Mouse (Mus musculus): Measurements from ENCODE around the gene Ppl. TPM values are rescaled to one million over a fixed set of nuclear protein-coding genes. Genes with fewer than 3 reads are reported as not detected.

Gene Ppl
- polyA plus RNA-seq, 1 experiment = 1.3 TPM

GRCm38 (mm10) chr16:5113002-5113550 is 19.1 kb downstream of the Ppl start:
- Histone ChIP-seq H3K4me1 (replicated peaks; ENCODE audit: control insufficient read depth, insufficient read depth, low read length) (no peaks in the 10 kb centered on the region), H3K4me3 (ENCODE audit: control insufficient read depth, insufficient read depth, low read length) (no peak overlapping the region), H3K27ac (ENCODE audit: control insufficient read depth, insufficient read depth, low read length) (no peak overlapping the region), H3K36me3 (ENCODE audit: control insufficient read depth, insufficient read depth, low read length) (no peaks in the 10 kb centered on the region), H3K27me3 (ENCODE audit: control insufficient read depth, insufficient read depth, low read length) (no peaks in the 10 kb centered on the region)
- no peak for TF ChIP-seq POLR2A (IDR thresholded peaks at IDR 0.05; ENCODE audit: control insufficient read depth, extremely low read depth, insufficient read depth, low read length, poor library complexity)
- TF ChIP-seq CTCF (IDR thresholded peaks at IDR 0.05; ENCODE audit: borderline replicate concordance, control insufficient read depth, extremely low read depth, insufficient read depth, low read length, poor library complexity) = no peak
- WGBS = 76% methylated on average over 4 of the region's 4 CpGs
- no peak for DNase-seq

GRCm38 (mm10) chr16:5111021-5111420 is 21.2 kb downstream of the Ppl start:
- DNase-seq = no peak
- no peaks in the 10 kb centered on the region for H3K36me3 ChIP-seq (ENCODE audit: control insufficient read depth, insufficient read depth, low read length)
- TF ChIP-seq POLR2A (IDR thresholded peaks at IDR 0.05; ENCODE audit: control insufficient read depth, extremely low read depth, insufficient read depth, low read length, poor library complexity) = no peak
- no peak for TF ChIP-seq CTCF (IDR thresholded peaks at IDR 0.05; ENCODE audit: borderline replicate concordance, control insufficient read depth, extremely low read depth, insufficient read depth, low read length, poor library complexity)
- 91% methylated on average over 3 of the region's 3 CpGs for WGBS
- H3K4me1 ChIP-seq (replicated peaks; ENCODE audit: control insufficient read depth, insufficient read depth, low read length) = no peaks in the 10 kb centered on the region
- no peak overlapping the region for H3K4me3 ChIP-seq (ENCODE audit: control insufficient read depth, insufficient read depth, low read length)
- no peaks in the 10 kb centered on the region for H3K27me3 ChIP-seq (ENCODE audit: control insufficient read depth, insufficient read depth, low read length)
- H3K27ac ChIP-seq (ENCODE audit: control insufficient read depth, insufficient read depth, low read length) = no peak overlapping the region

- H3K27me3 ChIP-seq (ENCODE audit: control insufficient read depth, insufficient read depth, low read length) = no peaks in the 10 kb centered on the region
- H3K36me3 ChIP-seq (ENCODE audit: control insufficient read depth, insufficient read depth, low read length) = no peaks in the 10 kb centered on the region
- H3K4me3 ChIP-seq (ENCODE audit: control insufficient read depth, insufficient read depth, low read length) = no peak overlapping the region
- 92% methylated on average over 7 of the region's 7 CpGs for WGBS
- TF ChIP-seq CTCF (IDR thresholded peaks at IDR 0.05; ENCODE audit: borderline replicate concordance, control insufficient read depth, extremely low read depth, insufficient read depth, low read length, poor library complexity) (no peak), POLR2A (IDR thresholded peaks at IDR 0.05; ENCODE audit: control insufficient read depth, extremely low read depth, insufficient read depth, low read length, poor library complexity) (no peak)
- H3K4me1 ChIP-seq (replicated peaks; ENCODE audit: control insufficient read depth, insufficient read depth, low read length) = no peaks in the 10 kb centered on the region
- no peak for DNase-seq
- no peak overlapping the region for H3K27ac ChIP-seq (ENCODE audit: control insufficient read depth, insufficient read depth, low read length)
Measured at GRCm38 (mm10) chr16:5109877-5110276, 22.3 kb downstream of the Ppl start.

- Histone ChIP-seq H3K4me3 (ENCODE audit: control insufficient read depth, insufficient read depth, low read length) (no peak overlapping the region), H3K27me3 (ENCODE audit: control insufficient read depth, insufficient read depth, low read length) (no peaks in the 10 kb centered on the region), H3K36me3 (ENCODE audit: control insufficient read depth, insufficient read depth, low read length) (no peaks in the 10 kb centered on the region), H3K27ac (ENCODE audit: control insufficient read depth, insufficient read depth, low read length) (no peak overlapping the region), H3K4me1 (replicated peaks; ENCODE audit: control insufficient read depth, insufficient read depth, low read length) (no peaks in the 10 kb centered on the region)
- WGBS = 83% methylated on average over 6 of the region's 6 CpGs
- TF ChIP-seq POLR2A (IDR thresholded peaks at IDR 0.05; ENCODE audit: control insufficient read depth, extremely low read depth, insufficient read depth, low read length, poor library complexity) (no peak), CTCF (IDR thresholded peaks at IDR 0.05; ENCODE audit: borderline replicate concordance, control insufficient read depth, extremely low read depth, insufficient read depth, low read length, poor library complexity) (no peak)
- DNase-seq = no peak
Measured at GRCm38 (mm10) chr16:5101000-5101399, 31.2 kb downstream of the Ppl start.

- H3K4me3 ChIP-seq (ENCODE audit: control insufficient read depth, insufficient read depth, low read length) = no peak overlapping the region
- TF ChIP-seq POLR2A (IDR thresholded peaks at IDR 0.05; ENCODE audit: control insufficient read depth, extremely low read depth, insufficient read depth, low read length, poor library complexity) (no peak), CTCF (IDR thresholded peaks at IDR 0.05; ENCODE audit: borderline replicate concordance, control insufficient read depth, extremely low read depth, insufficient read depth, low read length, poor library complexity) (no peak)
- no peaks in the 10 kb centered on the region for H3K36me3 ChIP-seq (ENCODE audit: control insufficient read depth, insufficient read depth, low read length)
- H3K27me3 ChIP-seq (ENCODE audit: control insufficient read depth, insufficient read depth, low read length) = no peaks in the 10 kb centered on the region
- WGBS = 92% methylated on average over 8 of the region's 8 CpGs
- DNase-seq = no peak
- no peak overlapping the region for H3K27ac ChIP-seq (ENCODE audit: control insufficient read depth, insufficient read depth, low read length)
- no peaks in the 10 kb centered on the region for H3K4me1 ChIP-seq (replicated peaks; ENCODE audit: control insufficient read depth, insufficient read depth, low read length)
Measured at GRCm38 (mm10) chr16:5096504-5096903, 35.7 kb downstream of the Ppl start.

GRCm38 (mm10) chr16:5093285-5093684 is 38.9 kb downstream of the Ppl start:
- no peak overlapping the region for H3K27ac ChIP-seq (ENCODE audit: control insufficient read depth, insufficient read depth, low read length)
- no peaks in the 10 kb centered on the region for H3K36me3 ChIP-seq (ENCODE audit: control insufficient read depth, insufficient read depth, low read length)
- DNase-seq = no peak
- H3K27me3 ChIP-seq (ENCODE audit: control insufficient read depth, insufficient read depth, low read length) = no peaks in the 10 kb centered on the region
- no peaks in the 10 kb centered on the region for H3K4me1 ChIP-seq (replicated peaks; ENCODE audit: control insufficient read depth, insufficient read depth, low read length)
- TF ChIP-seq CTCF (IDR thresholded peaks at IDR 0.05; ENCODE audit: borderline replicate concordance, control insufficient read depth, extremely low read depth, insufficient read depth, low read length, poor library complexity) = no peak
- TF ChIP-seq POLR2A (IDR thresholded peaks at IDR 0.05; ENCODE audit: control insufficient read depth, extremely low read depth, insufficient read depth, low read length, poor library complexity) = no peak
- H3K4me3 ChIP-seq (ENCODE audit: control insufficient read depth, insufficient read depth, low read length) = no peak overlapping the region
- WGBS = 71% methylated on average over 5 of the region's 5 CpGs

GRCm38 (mm10) chr16:5089021-5089420 is 43.2 kb downstream of the Ppl start:
- H3K4me3 ChIP-seq (ENCODE audit: control insufficient read depth, insufficient read depth, low read length) = no peak overlapping the region
- H3K4me1 ChIP-seq (replicated peaks; ENCODE audit: control insufficient read depth, insufficient read depth, low read length) = no peaks in the 10 kb centered on the region
- WGBS = 92% methylated on average over 10 of the region's 10 CpGs
- H3K27ac ChIP-seq (ENCODE audit: control insufficient read depth, insufficient read depth, low read length) = no peak overlapping the region
- no peak for TF ChIP-seq POLR2A (IDR thresholded peaks at IDR 0.05; ENCODE audit: control insufficient read depth, extremely low read depth, insufficient read depth, low read length, poor library complexity)
- TF ChIP-seq CTCF (IDR thresholded peaks at IDR 0.05; ENCODE audit: borderline replicate concordance, control insufficient read depth, extremely low read depth, insufficient read depth, low read length, poor library complexity) = no peak
- no peak for DNase-seq
- H3K36me3 ChIP-seq (ENCODE audit: control insufficient read depth, insufficient read depth, low read length) = peaks cover 23% of the 10 kb centered on the region
- no peaks in the 10 kb centered on the region for H3K27me3 ChIP-seq (ENCODE audit: control insufficient read depth, insufficient read depth, low read length)

Measured in thymus, adult 2 months (tissue).